Mouse (Mus musculus) forebrain, embryonic 11.5 days (tissue): ENCODE results near the gene Lsm10. TPM values are rescaled to one million over a fixed set of nuclear protein-coding genes. Genes with fewer than 3 reads are reported as not detected.

Source experiments
- ATAC-seq: fragments of 200-750 bp; cut with Nextera tagmentation; replicated peaks from 2 replicates; pipeline ENCODE4 v1.8.0; 2017; ENCODE audit warnings: moderate TSS enrichment; ENCODE audit not compliant: low FRiP score
- DNase-seq: peaks from one replicate; pipeline ENCODE4 v3.0.0-alpha.2; 2017; ENCODE audit warnings: low spot score
- H3K27ac ChIP-seq: fragments of 300-500 bp; sonication (generic); 2 replicates; pipeline ENCODE4 v1.5.1; 2014; ENCODE audit warnings: low read depth, low read length
- H3K27me3 ChIP-seq: fragments of 300-500 bp; sonication (generic); 2 replicates; pipeline ENCODE4 v1.6.1; 2014; ENCODE audit warnings: mild to moderate bottlenecking, low read length, mixed read lengths; ENCODE audit not compliant: control insufficient read depth, insufficient read depth
- H3K36me3 ChIP-seq: fragments of 300-500 bp; sonication (generic); 2 replicates; pipeline ENCODE4 v1.6.1; 2014; ENCODE audit warnings: mild to moderate bottlenecking, low read length, moderate library complexity, mixed read lengths; ENCODE audit not compliant: control insufficient read depth, insufficient read depth
- H3K4me1 ChIP-seq: fragments of 300-500 bp; sonication (generic); replicated peaks from 2 replicates; pipeline ENCODE4 v1.6.1; 2014; ENCODE audit warnings: low read length, mixed read lengths; ENCODE audit not compliant: control insufficient read depth, insufficient read depth
- H3K4me2 ChIP-seq: fragments of 300-500 bp; sonication (generic); 2 replicates; pipeline ENCODE4 v1.6.1; 2014; ENCODE audit warnings: low read depth, mild to moderate bottlenecking, low read length, moderate library complexity, mixed read lengths; ENCODE audit not compliant: severe bottlenecking
- H3K4me3 ChIP-seq: fragments of 300-500 bp; sonication (generic); 2 replicates; pipeline ENCODE4 v1.5.1; 2014; ENCODE audit warnings: low read depth, low read length
- H3K9ac ChIP-seq: fragments of 300-500 bp; sonication (generic); 2 replicates; pipeline ENCODE4 v1.6.1; 2014; ENCODE audit warnings: low read length
- H3K9me3 ChIP-seq: fragments of 300-500 bp; sonication (generic); 2 replicates; pipeline ENCODE4 v1.6.1; 2016; ENCODE audit warnings: low read length, mixed read lengths; ENCODE audit not compliant: control insufficient read depth
- whole genome bisulfite sequencing: fragments of 180-500 bp; shearing (Covaris S2); extraction: QIAGEN DNeasy Blood & Tissue Kit; methylation state at CpG from one replicate; pipeline ENCODE4 v1.1.7; 2014; 5-methylcytosine and 5-hydroxymethylcytosine counted together
- polyA plus RNA-seq: library from polyadenylated mRNA; unstranded; fragments of >200 nt; fragmentation: Nextera tagmentation; extraction: Ambion mirVana; gene quantifications from 2 replicates; pipeline ENCODE4 v1.2.1, GENCODE M21; 2014

Lsm10 gene
- polyA plus RNA-seq, 1 experiment from 2014 or later = 44.4 TPM

DNA sequence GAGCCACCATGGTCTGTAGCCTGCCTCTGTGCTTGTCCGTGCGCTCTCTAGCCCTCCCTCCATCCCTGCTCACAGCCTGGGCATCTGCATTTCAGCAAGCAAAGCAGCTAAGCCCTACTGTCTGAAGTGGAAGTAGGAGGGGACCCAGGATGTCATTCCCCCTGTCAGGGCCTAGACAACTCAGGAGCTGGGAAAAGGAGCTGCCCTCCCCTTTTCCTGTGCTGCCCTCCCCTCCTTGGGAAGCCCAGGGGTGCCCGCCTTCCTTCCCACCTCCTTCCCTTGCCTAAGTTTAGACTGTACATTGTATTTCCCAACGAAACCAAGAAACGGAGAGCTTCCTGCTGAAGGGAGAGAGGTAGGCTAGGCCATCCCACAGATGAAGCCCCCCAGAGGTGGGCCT, 44.6 kb downstream of the Lsm10 start:
- Histone ChIP-seq H3K27ac (no peak overlapping the region), H3K4me3 (no peak overlapping the region), H3K27me3 (no peaks in the 10 kb centered on the region), H3K9ac (no peak overlapping the region), H3K36me3 (peaks cover 6% of the 10 kb centered on the region; the same call in 1 of the 2 replicates), H3K4me2 (no peak overlapping the region), H3K4me1 (no peaks in the 10 kb centered on the region), H3K9me3 (no peaks in the 10 kb centered on the region)
- 91% methylated on average over 5 of the region's 5 CpGs for WGBS
- no peak for ATAC-seq
- DNase-seq = no peak

GRCm38 (mm10) chr4:126145396-126145795, 49.0 kb downstream of the Lsm10 start:
- Histone ChIP-seq H3K27me3 (peaks cover 28% of the 10 kb centered on the region), H3K36me3 (no peaks in the 10 kb centered on the region), H3K9ac (no peak overlapping the region), H3K9me3 (no peaks in the 10 kb centered on the region), H3K4me1 (peaks cover 7% of the 10 kb centered on the region), H3K4me2 (no peak overlapping the region), H3K27ac (no peak overlapping the region), H3K4me3 (no peak overlapping the region)
- no peak for DNase-seq
- WGBS = 57% methylated on average over 4 of the region's 4 CpGs
- ATAC-seq = no peak

DNA sequence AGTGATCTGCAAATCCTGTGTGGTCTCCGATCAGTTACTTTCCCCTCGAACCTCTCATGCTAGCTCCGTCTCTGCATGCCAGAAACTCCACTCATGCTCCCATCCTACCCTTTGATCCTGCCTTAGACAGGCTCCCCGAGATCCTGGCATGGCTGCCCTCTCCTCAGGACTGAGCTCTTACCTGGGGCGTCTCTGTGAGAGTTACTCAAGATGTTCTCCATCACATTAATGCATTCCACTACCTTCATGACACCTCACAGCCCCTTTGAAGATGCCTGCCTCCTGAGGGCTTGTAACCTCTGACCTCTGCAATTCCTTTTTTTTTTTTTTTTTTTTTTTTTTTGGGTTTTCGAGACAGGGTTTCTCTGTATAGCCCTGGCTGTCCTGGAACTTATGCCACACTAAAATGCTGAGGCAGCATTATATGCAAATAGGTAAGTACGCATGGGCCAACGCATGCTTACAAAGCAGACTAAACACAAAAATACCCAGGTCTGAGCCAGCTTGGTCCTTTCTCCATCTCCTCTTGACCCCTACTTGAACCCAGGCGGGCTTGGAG, 50.6 kb downstream of the Lsm10 start:
- no peaks in the 10 kb centered on the region for H3K36me3 ChIP-seq
- H3K9me3 ChIP-seq = no peaks in the 10 kb centered on the region
- H3K4me2 ChIP-seq = no peak overlapping the region
- WGBS = 61% methylated on average over 9 of the region's 9 CpGs
- H3K27me3 ChIP-seq = peaks cover 28% of the 10 kb centered on the region
- ATAC-seq (peak; percentile 6; the same call in 1 of the 2 replicates), DNase-seq (no peak)
- no peak overlapping the region for H3K4me3 ChIP-seq
- no peak overlapping the region for H3K9ac ChIP-seq
- H3K4me1 ChIP-seq = peaks cover 7% of the 10 kb centered on the region
- no peak overlapping the region for H3K27ac ChIP-seq

DNA sequence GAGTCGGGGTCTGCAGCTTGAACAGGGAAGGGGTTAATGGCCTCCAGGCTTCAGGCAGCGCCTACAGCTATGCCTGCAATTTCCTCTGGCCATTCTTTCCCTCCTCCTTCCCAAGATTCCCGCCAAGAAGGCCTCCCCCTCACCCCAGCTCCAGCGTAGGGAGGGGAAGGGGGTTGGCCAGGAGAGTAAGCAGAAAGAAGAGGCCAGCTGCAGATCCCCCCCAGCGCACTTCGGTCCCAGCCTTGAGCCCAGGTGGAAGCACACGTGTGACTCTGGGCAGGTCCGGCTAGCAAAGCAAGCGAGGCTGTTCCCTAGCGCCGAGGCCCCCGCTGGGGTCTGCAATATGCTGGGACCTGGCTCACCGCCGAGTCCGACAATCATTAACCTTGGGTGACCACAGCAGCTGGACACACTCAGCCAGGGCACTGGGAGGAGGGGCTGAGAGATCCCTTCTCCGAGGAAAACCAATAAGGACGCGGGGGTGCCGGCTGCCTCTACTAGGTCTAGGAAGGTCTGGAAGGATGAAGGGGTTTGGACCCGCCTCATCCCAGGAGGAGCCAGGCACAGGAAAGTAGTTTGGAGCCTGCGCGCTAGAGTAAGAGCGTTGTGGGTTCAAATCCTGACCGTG, 51.2 kb downstream of the Lsm10 start, which contains the start of gene Eva1b:
TSS of gene Eva1b (plus strand) at position 212 of the 628 bp plus-strand sequence.
- Histone ChIP-seq H3K27me3 (peaks cover 28% of the 10 kb centered on the region), H3K9me3 (no peaks in the 10 kb centered on the region), H3K4me1 (peaks cover 7% of the 10 kb centered on the region), H3K4me3 (peak within 1 kb of the TSS; percentile 44), H3K36me3 (no peaks in the 10 kb centered on the region), H3K27ac (no peak within 1 kb of the TSS), H3K9ac (peak within 1 kb of the TSS; percentile 52), H3K4me2 (peak within 1 kb of the TSS; percentile 71)
- peak; percentile 22; the same call in 1 of the 2 replicates for ATAC-seq
- 2% methylated on average over 24 of the region's 24 CpGs for WGBS
- peak; percentile 73 for DNase-seq

Other genes starting within 250 kb of the Lsm10 start
- 0.48 and 0.57 TPM in 2 replicates for gene Csf3r, start 72.1 kb upstream of the Lsm10 start, polyA plus RNA-seq
- 126 TPM in 2 replicates for gene Mrps15, start 49.7 kb upstream of the Lsm10 start, polyA plus RNA-seq
- 26.3 and 27.8 TPM in 2 replicates for gene Oscp1, start 38.1 kb upstream of the Lsm10 start, polyA plus RNA-seq
- gene Stk40, start 7.3 kb downstream of the Lsm10 start, polyA plus RNA-seq = 37.4 and 37.5 TPM in 2 replicates
- 18.6 and 19.0 TPM in 2 replicates for gene Eva1b, start 51.1 kb downstream of the Lsm10 start, polyA plus RNA-seq
- 1.6 TPM in 2 replicates for gene Sh3d21, start 66.9 kb downstream of the Lsm10 start, polyA plus RNA-seq
- gene Thrap3, start 106.1 kb downstream of the Lsm10 start, polyA plus RNA-seq = 251 and 263 TPM in 2 replicates
- 80.6 and 83.5 TPM in 2 replicates for gene Map7d1, start 159.7 kb downstream of the Lsm10 start, polyA plus RNA-seq
- 23.3 and 25.7 TPM in 2 replicates for gene Trappc3, start 165.7 kb downstream of the Lsm10 start, polyA plus RNA-seq
- gene Col8a2, start 190.2 kb downstream of the Lsm10 start, polyA plus RNA-seq = 18.0 and 20.4 TPM in 2 replicates
- gene Adprhl2, start 225.1 kb downstream of the Lsm10 start, polyA plus RNA-seq = 66.5 and 70.7 TPM in 2 replicates
- gene Tekt2, start 229.1 kb downstream of the Lsm10 start, polyA plus RNA-seq = 4.9 and 6.1 TPM in 2 replicates